Mouse (Mus musculus) liver, adult 2 months (tissue): ENCODE results near the gene Cdca4.

Experiments used
- CTCF ChIP-seq: fragments of 200-500 bp; IDR thresholded peaks from 2 replicates; pipeline ENCODE4 v1.5.1; 2011; ENCODE audit warnings: low read depth, low read length, control low read depth
- POLR2A ChIP-seq: fragments of 200-500 bp; IDR thresholded peaks from 2 replicates; pipeline ENCODE4 v1.6.1; 2011; ENCODE audit warnings: low read length, control low read depth; ENCODE audit not compliant: insufficient read depth; ENCODE audit errors: extremely low read depth

DNA sequence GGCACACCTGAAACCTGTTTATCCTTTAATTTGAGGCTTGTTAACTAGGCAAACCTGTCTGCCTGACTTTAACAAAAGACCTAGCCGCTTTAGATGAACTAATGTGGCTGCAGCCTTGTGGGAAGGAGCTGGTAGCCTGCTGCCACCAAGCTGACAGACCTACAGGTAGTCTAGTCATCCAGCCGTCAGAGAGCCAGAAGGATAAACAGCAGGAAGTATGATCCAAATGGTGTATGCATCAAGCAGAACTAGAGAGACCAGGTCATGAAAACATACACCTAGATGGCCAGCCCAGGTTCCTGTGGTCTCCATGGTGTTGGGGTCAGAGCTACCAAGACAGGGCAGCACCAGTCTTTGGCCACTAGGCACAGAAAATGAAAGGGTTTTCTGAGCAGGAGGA lies 5.8 kb upstream of the Cdca4 start:
- no peak for TF ChIP-seq POLR2A
- TF ChIP-seq CTCF = no peak
